Mouse (Mus musculus) layer of hippocampus, adult 11-12 months (tissue): ENCODE results near the gene Ryr3.
A peak's percentile ranks its signal among the peaks of the same experiment; 100 is the strongest.

Experiments
- DNase-seq: peaks from one replicate; pipeline ENCODE4 v3.0.0; 2022; ENCODE audit warnings: low spot score

Ryr3 gene

GRCm38 (mm10) chr2:113216746-113217461 is at the start of gene Ryr3:
Gene Ryr3 (minus strand): TSS chr2:113217096.
- DNase-seq: peak; percentile 67

DNA sequence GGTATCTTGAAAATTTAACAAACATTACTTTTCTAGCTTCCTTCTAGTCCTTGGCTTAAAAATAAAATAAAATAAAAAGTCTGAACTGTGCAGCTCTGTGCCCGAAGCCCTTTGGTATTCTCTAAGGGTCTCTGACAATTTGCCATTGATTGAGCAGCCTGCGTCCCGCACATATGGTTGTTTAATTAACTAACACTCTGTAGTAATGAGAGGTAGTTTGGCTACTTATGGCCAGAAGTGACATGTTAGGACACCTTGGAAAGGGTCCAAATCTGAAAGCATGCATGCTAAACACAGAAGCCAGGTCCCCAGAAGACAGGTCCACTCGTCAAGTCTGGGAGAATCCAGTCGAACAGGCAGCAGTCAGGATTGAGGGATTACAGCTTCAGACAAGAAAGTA is 22.0 kb upstream of the Ryr3 start:
- DNase-seq: no peak

DNA sequence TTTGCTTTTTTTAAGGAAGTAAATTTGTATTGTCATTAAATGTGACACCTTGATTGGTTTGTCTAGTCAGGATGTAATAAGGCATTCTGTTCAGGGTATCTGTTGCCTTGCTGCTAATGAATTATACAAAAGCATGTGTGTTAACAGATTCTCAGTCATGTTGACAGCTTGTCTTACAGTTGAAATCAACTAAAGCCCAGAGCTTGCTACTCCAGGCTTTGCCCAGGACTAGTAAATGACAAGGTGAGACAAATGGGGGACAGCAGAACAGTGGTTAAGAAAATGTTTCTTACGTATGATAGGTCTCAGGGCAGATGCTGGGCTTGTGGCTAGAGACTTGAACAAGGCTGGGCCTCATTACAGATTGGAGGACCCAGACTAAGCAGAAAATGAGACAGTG is 20.1 kb upstream of the Ryr3 start:
- no peak for DNase-seq

GRCm38 (mm10) chr2:113234559-113234958 is 17.7 kb upstream of the Ryr3 start:
- peak; percentile 56 for DNase-seq

GRCm38 (mm10) chr2:113233356-113233755 is 16.5 kb upstream of the Ryr3 start:
- DNase-seq: no peak

DNA sequence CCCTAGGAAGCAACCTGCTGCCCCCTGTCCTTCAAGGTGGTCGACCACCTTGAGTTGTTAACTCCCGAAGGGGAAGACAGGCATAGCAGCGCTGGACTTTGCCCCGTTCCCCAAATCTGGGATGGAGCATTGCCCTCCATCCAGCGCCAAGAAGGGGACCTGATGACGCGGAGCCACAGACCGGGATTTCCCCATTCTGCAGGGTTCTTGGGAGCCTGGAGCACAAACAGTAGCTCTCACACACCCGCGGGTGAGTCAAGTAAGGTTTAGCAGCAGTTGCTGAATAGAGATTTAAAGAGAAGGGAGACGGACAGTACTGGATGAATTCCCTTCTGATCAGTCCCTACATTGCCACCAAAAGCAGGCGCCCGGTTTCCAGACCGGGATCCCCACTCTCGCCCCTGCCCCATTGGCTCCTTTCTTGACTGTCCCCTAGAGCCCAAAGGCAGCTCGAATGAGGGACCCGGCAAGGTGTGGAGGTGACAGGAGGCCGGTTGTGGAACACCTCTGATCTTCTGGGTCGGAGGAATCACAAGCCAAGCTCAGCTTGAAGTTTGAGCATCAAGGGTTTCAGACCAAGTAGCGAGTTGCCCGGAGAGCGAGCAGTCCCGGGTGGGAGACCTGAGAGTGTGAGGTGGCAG is 671 bp downstream of the Ryr3 start:
- DNase-seq: no peak

- DNase-seq: no peak
Measured at GRCm38 (mm10) chr2:113210023-113210422, 6.9 kb downstream of the Ryr3 start.

DNA sequence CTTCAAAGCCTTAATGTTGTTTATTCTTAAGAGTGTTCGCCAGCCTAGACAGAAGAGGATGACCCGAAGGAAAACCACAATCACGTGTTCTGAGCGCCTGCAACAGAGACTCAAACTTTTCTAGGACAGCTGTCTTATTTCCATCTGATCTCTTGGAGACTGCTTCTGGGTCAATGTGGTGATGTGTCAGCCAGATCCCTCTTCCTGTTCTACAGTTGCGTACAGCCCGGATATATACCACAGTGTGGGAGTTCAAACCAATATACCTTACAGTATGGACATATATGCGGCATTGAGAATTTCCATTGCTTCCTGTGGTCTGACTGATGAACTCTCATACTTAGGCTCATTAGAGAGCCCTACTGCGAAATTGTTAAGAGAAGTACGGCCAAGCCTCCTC is 7.6 kb downstream of the Ryr3 start:
- DNase-seq: no peak

DNA sequence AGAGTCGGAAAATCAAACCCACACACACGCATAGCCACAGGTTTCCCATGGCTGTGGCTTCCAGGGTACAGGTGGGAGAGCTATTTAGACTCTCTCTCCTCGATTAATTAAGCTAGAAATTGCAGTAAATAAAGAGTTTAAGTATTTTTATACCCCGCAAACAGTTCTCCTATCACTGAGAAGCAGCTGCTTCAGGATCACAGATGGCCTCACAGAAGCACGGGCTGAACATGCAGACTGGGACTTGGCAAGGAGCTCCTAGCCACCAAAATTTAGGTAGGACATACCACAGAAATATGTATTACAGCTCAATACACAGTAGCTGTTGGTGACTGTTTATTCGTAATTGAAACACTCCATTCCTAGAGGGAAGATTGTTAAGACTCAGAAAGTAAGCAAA is 14.0 kb downstream of the Ryr3 start:
- DNase-seq: peak; percentile 69

DNA sequence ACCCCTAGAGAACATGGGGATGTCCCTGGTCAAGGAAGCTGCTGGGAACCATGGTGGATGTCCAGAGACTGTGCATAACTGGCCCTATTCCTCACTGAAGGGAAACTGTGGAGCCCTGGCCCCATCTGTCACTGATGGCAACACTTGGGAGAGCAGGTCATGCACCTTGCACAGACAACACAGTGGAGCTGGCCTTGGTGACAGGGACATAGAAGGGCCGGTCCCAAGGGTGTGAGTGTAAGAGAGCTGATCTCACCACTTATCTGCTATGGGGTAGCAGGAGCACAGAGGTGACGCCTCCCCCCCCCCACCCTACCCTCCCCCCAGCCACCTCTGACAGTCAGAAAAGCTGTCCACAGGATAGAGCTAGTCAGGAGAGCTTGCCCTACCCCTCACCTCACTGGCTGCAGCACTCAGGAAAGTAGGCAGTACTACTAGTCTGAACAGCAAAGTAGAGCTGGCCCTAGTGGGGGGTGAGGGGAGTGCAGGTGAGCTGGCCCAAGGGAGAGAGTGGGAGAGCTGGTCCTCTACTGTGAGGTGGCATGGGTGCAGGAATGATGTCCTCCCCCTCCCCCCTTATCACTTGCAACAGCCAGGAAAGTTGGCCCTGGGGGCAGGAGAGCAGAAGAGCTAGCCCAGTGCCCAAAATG is 17.7 kb downstream of the Ryr3 start:
- DNase-seq: no peak

DNA sequence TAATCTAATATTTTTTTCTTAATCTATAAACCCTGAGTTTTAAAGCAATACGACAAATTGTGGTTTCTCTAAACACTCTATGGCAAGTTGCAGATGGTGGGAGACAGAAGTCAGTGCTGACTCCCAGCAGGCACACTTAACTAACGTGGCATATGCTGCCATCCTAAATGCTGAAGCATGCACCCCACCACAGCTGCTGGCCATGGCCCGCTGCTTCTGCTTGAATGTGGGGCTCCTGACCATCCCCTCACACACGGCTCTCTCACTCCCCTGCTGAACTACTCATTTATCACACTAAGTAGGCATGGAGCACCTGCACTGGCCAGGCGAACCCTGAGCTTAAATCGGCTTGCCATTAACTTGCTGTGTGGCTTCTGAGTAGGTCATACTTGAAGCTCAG is 29.7 kb downstream of the Ryr3 start:
- DNase-seq: peak; percentile 23

GRCm38 (mm10) chr2:113181701-113182100 is 35.2 kb downstream of the Ryr3 start:
- no peak for DNase-seq

DNA sequence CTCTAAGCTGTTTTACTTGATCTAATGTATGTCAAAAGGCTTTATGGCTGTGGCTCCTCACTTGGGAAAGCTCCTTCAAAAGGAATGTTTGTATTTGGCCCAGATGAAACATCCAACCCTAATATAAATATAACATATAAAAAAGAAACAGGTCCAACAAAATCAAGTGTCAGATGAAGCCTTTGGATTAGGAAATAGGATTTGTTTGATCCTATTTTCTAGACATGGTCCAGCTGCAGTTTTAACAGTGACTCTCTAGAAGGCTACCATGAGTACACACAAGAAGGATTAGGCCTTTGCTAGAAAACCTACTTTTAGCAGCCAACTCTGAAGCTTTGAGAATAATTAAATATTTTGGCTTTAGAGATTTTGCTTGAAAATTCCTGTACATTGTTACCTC is 38.8 kb downstream of the Ryr3 start:
- DNase-seq: no peak

DNA sequence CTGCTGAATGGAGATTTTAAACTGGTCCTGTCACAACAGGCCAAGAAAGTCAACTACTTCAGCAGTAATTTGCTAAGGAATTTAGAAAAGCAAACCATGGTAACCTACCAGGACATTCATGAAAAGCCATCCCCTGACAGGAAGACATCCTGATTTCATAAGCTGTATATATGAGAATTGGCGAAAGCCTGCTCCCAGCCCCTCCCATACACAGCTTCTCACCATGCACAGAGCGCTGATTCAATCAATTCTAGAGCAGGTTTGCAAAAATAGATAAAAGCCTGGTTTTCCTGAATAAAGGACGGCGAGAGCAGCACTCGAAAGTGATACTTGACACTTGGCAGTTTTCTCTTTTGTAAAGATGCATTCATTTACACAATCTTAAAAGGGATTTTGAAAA is 40.6 kb downstream of the Ryr3 start:
- DNase-seq: no peak

DNA sequence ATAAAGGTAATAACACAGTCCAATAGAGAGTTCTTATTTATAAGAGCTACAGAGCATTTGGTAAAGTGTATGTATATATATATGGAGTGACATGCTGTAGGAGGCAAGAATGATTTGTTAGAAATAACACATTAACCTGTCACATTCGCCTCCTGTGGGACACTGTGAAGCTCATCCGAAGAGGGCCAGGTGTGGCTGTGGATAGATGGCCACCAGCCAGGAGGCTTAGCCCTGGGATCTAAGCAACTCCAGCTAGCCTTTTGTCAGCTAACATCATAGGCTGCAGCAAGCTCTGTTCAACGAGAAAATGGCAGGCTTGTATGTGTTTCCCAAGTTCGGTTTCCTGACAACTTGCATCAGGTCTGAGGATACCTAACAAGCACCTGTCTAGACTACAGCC is 48.8 kb downstream of the Ryr3 start:
- no peak for DNase-seq

GRCm38 (mm10) chr2:113161494-113161893 is 55.4 kb downstream of the Ryr3 start:
- peak; percentile 28 for DNase-seq

DNA sequence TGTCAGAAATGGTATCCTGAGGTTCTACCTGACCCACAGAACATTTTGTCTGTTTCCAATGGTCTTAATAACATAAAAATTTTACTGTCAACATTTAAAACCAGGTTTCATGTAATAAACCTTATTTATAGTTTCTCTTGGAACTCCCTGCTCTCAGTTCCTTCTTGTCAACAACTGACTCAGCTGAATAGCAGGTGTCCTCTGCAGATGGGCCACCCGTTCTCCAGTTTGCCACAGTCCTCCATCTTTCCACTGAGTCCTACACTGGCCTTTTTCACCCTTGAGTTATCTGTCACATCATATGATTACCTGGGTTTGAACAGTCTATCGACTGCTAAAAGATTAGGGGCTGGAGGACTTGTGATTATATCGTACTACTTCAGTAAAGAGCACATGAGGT is 79.1 kb downstream of the Ryr3 start:
- DNase-seq: no peak

DNA sequence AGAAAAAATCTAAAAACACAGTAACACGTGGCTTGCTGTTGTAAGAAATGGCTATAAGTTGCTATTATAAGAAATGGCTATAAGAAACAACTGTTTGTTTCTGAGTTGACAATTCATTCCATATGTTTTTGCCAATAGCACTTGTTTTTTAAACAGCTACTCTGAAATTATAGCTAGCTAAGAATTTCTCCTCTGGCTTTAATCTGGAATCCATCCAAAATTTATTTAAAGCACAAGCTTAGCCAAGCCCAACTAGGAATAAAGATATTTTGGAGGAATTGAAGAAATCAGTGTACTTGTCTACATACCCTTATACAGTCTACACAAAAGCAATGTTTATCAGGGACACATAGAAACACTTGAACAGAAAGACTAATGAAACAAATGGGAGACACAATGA is 93.4 kb downstream of the Ryr3 start:
- DNase-seq: no peak

DNA sequence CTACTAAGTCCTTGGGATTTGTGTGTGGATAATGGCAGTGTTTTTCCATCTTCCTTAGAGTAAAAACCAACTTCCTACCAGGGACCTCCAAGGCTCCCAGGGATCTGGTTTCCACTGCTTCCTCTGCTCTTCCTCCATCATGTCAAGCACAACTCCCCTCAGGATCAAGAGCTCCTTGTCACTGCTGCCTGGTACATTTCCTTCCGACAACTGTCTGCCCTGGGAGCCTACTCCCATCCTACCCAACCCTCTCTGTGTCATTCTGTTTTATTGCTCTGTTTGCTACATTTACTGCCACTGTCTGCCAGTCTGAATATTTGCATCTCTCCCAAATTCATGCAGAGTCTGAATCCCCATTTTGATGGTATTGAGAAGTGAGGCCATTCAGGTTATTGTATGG is 97.8 kb downstream of the Ryr3 start:
- DNase-seq: no peak

DNA sequence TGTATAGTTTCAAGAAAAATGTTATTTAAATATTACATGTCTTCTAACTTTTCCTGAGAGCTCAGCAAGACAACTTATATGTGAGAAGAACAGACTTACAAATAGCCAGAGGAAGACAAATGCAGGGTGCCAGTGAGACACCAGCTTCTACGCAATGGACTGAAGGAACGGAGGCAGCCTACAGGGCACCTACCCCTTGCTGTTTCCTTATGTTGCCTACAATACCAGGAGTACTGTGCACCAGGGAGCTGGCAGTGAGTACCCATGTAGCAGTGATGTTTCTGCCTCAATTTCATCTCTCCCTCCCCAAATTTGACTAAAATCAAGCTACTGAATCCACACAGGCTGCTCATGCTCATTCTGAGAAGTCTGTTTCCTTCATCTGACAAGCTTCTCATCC is 100.1 kb downstream of the Ryr3 start:
- DNase-seq: no peak

GRCm38 (mm10) chr2:113115897-113116283 is 101.0 kb downstream of the Ryr3 start:
- no peak for DNase-seq

DNA sequence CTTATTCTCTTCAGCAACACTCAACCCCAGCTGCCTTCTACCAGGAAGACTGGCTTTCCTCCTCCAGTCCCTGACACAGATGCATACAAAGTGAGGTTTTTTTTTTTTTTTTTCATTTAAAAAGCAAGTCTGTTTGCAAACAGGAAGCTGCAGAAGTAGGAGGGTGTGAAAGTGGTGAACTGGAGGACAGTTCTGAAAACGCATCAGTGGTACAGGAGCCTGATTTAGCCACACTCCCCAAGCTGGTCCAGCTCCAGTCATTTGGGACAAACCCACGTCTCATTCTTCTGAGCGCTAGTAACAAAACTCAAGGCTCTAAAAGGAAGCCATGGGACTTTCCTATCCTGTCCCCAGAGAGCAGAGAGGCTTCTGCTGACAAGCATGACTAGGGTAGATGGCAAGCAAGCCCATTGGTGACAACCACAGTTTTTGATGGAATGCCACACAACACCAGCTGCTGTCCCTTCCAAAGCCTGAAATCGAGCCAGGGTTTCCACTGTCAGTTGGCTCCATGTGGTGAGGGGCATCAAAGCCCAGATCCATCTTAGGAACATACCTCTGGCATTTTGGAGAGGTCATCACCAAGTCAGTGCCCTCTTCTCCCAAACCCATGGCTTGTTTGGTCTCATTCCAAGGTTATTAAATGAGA is 101.5 kb downstream of the Ryr3 start:
- no peak for DNase-seq

DNA sequence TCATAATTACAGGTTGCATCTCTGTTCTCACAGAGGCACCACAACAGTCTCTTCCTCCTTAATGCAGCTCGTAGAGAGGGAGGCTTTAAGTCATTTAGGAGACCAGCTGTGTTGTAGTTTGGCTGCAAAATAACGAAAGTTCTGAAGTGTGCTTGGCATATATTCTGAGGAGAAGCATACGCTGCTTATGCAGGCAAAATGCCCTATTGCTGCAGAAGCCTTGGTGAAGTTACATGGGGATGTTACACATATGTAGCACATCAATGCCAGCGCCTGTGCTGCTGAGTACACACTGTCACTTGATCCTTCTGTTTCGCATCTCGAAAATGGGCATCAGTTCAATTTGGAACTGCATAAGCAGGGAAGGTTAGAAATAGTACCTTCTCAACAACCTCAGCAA is 112.3 kb downstream of the Ryr3 start:
- DNase-seq: peak; percentile 62
